Mouse (Mus musculus): ENCODE measurements at regions not wholly inside any gene's neighbourhood (a gene's known extent, or its start where the extent isn't known, plus 50 kb on each side); places are given as distances from the start of the nearest gene placed in this dataset.

DNA sequence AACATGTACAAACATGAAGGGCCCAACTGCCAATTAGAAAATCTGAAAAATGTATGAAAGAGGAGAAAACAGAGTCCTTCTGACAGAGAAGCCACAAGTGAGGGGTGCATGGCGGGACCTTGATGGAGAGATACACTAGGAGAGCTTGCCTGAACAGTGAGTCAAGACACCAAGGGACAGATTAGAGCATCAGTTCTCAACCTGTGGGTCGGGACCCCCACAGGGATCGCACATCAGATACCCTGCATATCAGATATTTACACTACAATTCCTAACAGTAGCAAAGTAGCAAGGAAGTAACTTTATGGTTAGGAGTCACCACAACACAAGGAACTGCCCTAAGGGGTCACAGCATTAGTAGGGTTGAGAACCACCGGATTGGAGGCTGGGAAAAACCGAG is 58.9 kb upstream of the Arid1b start:
- TF ChIP-seq POLR2AphosphoS2 (IDR thresholded peaks at IDR 0.05; ENCODE audit: insufficient read length, low read depth) (no peak), POLR2A (IDR thresholded peaks at IDR 0.05; ENCODE audit: insufficient read length, low read depth) (no peak), TCF12 (IDR thresholded peaks at IDR 0.05; ENCODE audit: insufficient read depth, poor library complexity, severe bottlenecking) (no peak), MYOD1 (IDR thresholded peaks at IDR 0.05; ENCODE audit: control insufficient read depth in 1 of 3, insufficient read length in 2 of 3, low read depth in 2 of 3) (no peak), MAX (IDR thresholded peaks at IDR 0.05; ENCODE audit: low read depth) (no peak), CEBPB (IDR thresholded peaks at IDR 0.05; ENCODE audit: insufficient read depth, poor library complexity, severe bottlenecking) (no peak), MYOG (IDR thresholded peaks at IDR 0.05; ENCODE audit: control insufficient read depth in 1 of 3, insufficient read depth in 1 of 3, insufficient read length in 2 of 3, low read depth in 2 of 3) (no peak), E2F4 (IDR thresholded peaks at IDR 0.05; ENCODE audit: insufficient read depth) (no peak)
